Mouse (Mus musculus): Measurements from ENCODE around the gene Myo1d.
A peak's percentile ranks its signal among the peaks of the same experiment; 100 is the strongest.

The Myo1d gene

DNA sequence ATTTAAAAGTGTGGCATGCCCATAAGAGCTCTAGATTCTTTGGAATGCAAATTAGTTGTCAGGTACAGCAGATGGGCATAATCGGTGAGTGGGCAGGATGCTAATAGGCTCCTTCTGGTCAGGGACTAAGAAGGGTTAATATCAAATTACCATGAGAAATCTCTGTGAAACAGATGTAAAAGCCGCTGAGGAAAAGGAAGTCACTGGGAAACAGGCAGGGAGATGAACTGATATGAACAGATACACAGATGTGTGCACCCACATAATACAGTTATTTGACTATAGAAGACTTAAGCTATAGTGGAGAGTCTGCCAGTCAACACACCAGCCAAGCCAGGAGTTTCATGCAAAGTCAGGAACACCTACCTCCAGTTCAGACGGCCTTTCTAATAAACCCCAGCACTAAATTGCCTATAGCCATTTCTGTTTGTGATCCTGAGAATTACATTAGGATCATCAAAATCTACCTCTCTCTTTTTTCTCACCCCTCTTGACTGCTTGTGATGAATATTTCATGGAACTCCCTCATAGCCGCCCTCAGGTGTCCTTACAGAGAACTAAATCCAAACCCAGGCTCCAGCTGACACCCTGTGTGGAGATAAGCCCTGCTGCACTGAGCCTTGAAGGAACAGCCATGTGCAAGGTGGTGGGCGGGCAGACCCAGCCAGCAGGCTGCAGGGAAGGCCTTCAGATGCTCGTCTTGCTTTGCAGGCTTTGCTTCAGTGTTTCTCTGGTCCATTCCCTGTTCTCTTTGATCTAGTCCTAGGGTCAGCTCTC, 164.7 kb downstream of the Myo1d start:
- no peak for DNase-seq (ENCODE audit: low spot score)

GRCm38 (mm10) chr11:80614418-80614817, 165.4 kb downstream of the Myo1d start:
- no peak for DNase-seq (ENCODE audit: low spot score)

GRCm38 (mm10) chr11:80613534-80613933, 166.3 kb downstream of the Myo1d start:
- DNase-seq (ENCODE audit: low spot score) = no peak

DNA sequence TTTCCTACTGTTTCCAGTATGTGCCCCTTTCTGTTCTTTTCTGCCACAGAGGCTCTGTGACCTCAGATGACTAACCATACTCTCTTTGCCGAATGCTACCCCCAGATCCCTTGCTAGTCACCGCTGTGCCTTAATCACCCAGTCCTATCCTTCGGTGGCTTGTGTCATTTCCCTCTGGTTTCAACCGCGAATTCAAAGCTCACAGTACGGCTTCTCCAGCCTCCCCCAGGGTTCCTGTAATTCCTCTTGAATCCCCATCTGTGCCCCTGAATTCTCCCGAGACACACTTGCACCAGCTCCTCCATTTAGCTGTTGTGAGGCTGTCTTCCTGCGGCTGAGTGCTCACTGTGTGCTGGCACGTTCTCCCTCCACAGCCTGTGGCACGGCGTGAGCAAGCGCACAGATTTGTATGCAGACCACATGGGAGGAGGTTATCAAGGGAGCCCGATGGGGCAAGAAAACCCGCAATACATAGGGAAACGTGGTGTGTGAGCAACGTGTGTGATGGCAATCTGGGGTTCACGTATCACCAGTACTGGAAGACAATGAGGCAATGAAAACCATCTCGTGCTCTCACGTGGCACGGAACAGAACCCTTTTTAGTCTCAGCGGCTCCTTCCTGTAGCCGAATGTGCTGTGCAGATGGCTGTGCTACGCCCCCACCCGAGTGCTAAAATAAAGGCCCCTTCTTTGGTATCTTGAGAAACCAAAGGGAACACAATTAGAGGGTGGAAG, 177.0 kb downstream of the Myo1d start:
- no peak for DNase-seq (ENCODE audit: low spot score)

DNA sequence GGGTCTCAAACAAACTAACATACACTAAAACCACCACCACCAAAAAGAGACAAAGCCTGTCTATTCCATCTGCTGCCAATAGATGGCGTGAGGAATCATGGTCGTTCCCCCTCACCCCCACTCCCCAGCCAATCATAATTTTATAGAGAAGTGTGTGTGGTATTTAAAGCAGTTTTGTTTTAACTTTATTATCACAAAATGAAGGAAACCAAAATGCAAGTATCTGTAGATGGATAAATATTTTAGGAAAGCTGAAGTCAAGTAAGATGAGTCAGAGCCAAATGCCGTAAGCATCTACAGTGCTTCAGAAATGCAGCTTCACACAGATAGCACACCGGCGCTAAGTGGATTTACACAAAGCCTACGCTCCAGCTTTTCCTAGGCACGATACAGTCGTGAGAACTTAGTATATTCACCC, 177.8 kb downstream of the Myo1d start:
- DNase-seq (ENCODE audit: low spot score) = no peak

DNA sequence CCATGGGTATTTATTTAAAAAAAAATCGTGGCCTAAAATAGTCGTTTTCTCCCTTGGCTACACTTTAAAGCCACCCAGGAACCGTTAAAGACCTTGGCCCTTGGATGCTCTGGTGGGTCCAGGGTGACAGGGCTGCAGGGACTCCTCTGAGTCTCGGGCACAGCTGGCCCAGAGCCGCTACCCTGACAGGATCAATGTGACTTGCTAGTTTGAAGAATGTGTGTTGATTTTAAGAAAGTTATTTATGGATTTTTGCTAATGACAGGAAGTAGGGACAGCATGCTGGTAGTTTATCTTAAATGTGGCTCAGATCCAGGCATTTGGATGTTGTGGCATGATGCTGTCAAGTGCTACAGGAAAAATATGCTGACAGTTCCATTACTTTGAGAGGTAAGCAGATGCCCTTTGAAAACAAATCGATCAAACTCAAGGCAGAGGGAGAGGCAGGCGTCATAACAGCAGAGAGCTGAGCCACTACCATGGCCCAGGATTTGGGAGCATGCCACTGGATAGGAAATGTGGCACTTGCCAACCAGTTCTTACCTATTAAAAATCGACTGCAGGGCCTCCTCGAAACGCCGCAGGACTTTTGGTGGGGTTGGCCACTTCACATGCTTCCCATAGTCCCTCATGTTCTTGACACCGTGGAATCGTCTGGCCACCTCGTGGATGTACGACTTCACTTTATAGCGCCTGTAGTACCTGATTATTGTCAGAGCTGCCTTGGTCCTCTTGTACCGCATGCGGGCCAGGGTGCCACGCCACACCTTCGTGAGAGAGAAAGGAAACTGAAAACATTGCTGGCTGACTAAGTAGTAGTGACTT, 178.6 kb downstream of the Myo1d start:
- DNase-seq (ENCODE audit: low spot score) = no peak

DNA sequence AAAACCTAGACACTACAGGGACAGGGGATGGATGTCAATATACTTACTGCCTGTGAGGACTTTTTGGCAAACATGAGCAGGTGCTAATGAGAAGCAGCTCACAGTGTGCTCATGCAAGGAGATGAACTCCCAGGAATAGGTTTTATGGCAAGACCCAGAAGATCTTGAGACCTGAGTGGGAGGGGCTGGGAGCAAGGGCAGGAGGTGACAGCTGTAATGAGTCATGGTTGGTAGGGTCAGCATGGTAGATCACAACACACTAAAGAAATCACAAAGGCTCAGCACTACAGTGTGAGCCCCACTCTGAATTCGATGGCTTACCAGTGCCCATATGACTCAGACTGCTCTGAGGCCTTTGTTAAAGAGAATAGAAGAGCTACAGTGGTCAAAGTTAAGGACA, 184.3 kb downstream of the Myo1d start:
- no peak for DNase-seq (ENCODE audit: low spot score)

- no peak for DNase-seq (ENCODE audit: low spot score)
Observed at GRCm38 (mm10) chr11:80589387-80589786, 190.4 kb downstream of the Myo1d start.

DNA sequence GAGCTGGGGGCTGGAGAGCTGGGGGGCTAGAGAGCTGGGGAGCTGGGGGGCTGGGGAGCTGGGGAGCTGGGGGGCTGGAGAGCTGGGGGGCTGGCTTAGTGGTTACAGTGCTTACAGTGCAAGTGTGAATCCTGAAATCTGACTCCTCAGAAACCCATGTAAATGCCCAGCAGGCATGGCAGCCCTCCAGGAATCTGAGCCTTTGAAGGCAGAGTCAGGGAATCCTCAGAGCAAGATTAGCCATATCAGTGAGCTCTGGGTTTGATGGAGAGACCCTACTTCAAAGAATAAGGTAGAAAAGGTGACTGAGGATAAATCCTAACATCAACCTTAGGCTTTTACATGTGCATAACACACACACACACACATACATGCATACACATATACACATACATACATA, 194.1 kb downstream of the Myo1d start:
- no peak for DNase-seq (ENCODE audit: low spot score)

- no peak for DNase-seq (ENCODE audit: low spot score)
Observed at GRCm38 (mm10) chr11:80585211-80585610, 194.6 kb downstream of the Myo1d start.

GRCm38 (mm10) chr11:80580494-80580893, 199.3 kb downstream of the Myo1d start:
- no peak for DNase-seq (ENCODE audit: low spot score)

DNA sequence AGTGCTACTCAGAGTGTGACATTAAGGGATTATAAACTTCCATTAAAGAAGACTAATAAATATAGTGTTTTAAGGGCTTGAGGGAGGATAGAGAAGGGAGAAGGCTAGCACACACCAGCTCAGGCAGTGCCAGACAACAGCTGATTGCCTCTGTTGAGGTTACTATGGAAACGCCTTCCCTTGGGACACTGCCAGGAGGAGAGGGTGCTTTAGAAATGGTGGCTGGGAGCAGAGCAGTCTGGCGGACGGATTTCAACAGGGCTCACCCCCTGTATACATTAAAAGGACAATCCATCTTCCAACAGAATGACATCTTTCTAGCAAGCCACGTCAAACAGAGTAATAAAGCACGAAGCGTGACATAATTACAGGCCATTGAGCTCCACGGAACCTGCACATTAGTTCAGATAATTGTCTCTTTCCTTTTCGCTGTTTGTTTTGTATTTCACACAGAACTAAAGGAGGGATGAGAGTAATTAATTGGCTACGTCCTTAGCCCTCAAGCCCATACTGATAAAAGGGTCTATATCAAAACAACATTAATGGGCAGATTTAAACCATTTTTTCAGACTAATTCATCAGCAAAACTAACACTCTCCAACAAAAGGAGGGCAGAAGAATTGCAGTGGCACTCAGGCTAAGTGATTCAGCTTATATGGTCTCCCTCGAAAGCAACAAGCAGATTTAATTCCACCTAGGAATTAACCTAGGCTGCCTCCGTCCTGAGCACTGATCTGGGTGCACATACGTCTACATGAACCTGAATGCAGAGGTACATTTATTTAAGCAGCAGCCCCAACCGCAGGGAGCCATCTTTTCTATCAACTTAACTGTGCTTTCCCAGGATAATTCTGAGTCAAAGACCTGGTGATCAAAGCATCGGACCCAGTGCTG, 201.8 kb downstream of the Myo1d start:
- DNase-seq (ENCODE audit: low spot score) = peak; percentile 57

DNA sequence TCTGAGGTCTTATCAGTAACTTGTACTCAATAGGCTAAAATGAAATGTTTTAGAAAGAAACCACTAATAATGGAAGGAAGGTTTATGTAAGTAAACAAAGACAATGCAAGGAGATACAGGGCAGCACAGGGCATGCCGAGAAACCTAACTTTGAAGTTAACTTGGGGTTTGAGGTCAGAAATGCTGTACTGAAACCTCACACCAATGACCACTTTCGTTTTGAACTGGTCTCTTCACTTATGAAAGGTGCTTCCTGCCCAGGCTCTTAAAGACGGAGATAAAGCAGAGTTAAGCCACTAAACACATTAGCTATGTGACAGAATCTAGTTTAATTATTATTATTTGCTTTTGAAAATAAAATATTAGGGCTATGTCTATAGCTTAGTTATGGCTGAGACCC, 204.0 kb downstream of the Myo1d start:
- DNase-seq (ENCODE audit: low spot score) = no peak

DNA sequence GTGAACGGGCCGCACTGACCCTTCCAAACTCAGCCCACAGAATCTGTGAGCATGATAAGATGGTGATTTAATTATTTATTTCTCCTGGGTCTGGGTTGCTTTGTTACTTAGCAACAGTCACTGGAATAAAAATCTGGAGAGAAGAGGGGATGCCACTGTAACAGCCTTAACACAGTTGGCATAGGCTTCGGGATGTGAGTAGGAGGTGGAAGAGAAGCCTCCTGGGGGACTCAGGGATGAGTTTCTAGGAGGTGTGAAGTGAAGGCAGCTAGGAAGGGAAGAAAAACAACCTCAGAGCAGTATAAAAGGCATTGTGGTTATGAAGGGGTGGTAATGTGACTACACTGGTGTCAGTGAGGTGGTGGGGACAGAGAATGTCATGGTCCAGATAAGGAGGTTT, 213.5 kb downstream of the Myo1d start:
- no peak for DNase-seq (ENCODE audit: low spot score)

DNA sequence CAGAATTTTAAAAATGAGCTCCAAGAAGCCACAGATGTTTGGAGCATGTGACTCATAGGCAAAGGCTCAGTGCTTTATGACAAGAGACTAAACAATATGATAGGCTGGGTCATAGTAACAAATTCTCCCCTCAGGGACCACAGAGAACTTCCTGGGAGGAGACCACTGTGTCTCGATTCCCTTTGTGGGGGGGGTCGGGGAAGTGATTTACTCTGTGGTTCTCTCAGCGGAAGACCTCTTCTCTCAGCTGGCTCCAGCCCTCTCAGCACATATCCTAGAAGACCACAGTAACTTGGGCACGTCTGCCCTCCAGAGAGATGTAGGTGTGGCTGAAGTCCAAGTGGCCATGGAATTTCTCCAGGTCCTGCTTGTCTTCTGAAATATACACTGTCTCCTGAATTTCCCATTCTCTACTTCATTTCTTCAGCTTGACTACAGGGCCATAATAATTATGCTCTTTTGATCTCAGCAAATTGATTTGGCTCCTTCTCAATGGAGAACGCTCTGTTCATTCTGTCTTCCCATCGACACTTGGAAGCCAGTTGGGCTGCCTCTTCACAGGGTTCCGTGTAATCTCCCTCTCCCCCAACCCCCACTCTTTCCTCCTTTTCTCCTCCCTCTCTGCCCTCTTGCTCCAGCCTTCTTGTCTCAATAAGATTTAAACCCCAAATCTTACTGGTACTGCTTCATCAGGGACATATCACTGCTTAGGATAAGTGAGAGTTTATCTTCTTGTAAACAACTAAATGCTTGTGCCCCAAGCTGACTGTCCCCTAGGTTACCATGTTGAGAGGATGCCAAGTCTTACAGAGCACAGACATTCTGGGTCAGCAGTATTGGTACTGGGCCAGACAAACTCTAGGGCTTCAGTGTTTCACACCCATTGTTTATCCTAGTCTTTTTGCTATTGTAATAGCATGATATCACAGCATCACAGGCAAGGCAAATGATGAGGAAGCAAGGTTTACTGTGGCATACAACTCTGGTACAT, 214.6 kb downstream of the Myo1d start:
- no peak for DNase-seq (ENCODE audit: low spot score)

GRCm38 (mm10) chr11:80562479-80562878, 217.3 kb downstream of the Myo1d start:
- no peak for DNase-seq (ENCODE audit: low spot score)

- no peak for DNase-seq (ENCODE audit: low spot score)
Observed at GRCm38 (mm10) chr11:80560770-80561169, 219.1 kb downstream of the Myo1d start.

- no peak for DNase-seq (ENCODE audit: low spot score)
Observed at GRCm38 (mm10) chr11:80555416-80555815, 224.4 kb downstream of the Myo1d start.

DNA sequence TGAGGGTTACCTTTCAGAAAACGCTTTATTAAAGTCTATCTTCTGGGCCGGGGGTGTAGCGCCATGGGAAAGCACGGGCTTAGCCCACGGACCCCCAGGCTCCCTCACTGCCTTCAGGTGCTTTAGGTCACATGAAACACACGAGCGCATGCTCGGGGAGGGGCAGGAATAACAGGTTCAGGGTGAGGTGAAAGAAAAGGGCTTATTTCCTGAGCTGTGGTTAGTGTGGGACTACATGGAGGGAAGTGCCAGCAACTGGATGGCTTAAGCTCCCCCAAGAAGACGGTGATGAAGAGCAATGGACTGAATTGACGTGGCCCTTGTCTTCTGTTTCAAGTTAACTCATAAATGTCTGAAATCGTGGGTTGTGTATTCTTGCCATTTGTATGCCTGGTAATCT, 226.8 kb downstream of the Myo1d start:
- no peak for DNase-seq (ENCODE audit: low spot score)

DNA sequence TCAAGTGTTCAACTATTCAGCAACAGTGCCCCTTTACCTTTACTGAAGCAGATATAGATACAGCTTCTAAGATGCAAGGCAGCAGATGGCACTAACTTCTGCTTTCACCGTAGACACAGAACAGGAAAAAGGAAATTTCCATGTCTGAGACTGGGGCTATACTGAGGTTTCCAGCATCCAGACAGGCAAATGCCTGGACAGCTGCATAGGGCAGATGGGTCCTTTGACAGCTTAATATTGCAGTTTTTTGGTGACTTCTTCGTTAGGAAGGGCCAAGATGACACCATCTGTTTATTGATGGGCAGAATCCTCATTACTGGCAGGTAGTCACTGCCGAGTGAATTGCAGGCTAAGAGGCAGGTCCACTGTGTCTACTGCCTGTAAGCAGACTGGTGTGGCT, 228.2 kb downstream of the Myo1d start:
- DNase-seq (ENCODE audit: low spot score) = no peak
